Mouse (Mus musculus) MEL-GATA-1-ER (cell line): ENCODE results near the gene Aif1.

Experiments
- DNase-seq: peaks from one replicate; pipeline ENCODE4 v3.0.0-alpha.2; 2012; ENCODE audit warnings: low read depth; ENCODE audit errors: extremely low read depth

The Aif1 gene

GRCm38 (mm10) chr17:35194844-35195630 is 19.2 kb upstream of the Aif1 start:
- DNase-seq, result no peak

- no peak for DNase-seq
Measured at GRCm38 (mm10) chr17:35193881-35194843, 18.3 kb upstream of the Aif1 start, which contains the start of gene Ltb. TSS of gene Ltb (plus strand) at chr17:35194439.

- no peak for DNase-seq
Measured at GRCm38 (mm10) chr17:35192924-35193323, 17.1 kb upstream of the Aif1 start.

- no peak for DNase-seq
Measured at GRCm38 (mm10) chr17:35191723-35192122, 15.9 kb upstream of the Aif1 start.

- no peak for DNase-seq
Measured at GRCm38 (mm10) chr17:35190096-35190495, 14.2 kb upstream of the Aif1 start.

GRCm38 (mm10) chr17:35189186-35189585 is 13.3 kb upstream of the Aif1 start:
- peak; percentile 61 for DNase-seq

GRCm38 (mm10) chr17:35187959-35188610 is 12.2 kb upstream of the Aif1 start, which contains the start of gene Lst1:
TSS of gene Lst1 (minus strand) at chr17:35188439.
- no peak for DNase-seq

GRCm38 (mm10) chr17:35187345-35187744 is 11.5 kb upstream of the Aif1 start:
- DNase-seq, result no peak

- no peak for DNase-seq
Measured at GRCm38 (mm10) chr17:35186681-35187080, 10.8 kb upstream of the Aif1 start.

GRCm38 (mm10) chr17:35185639-35186611 is 10.1 kb upstream of the Aif1 start:
- DNase-seq, result no peak

GRCm38 (mm10) chr17:35180093-35180492 is 4.2 kb upstream of the Aif1 start:
- no peak for DNase-seq

- no peak for DNase-seq
Measured at GRCm38 (mm10) chr17:35178528-35178927, 2.7 kb upstream of the Aif1 start.

- DNase-seq, result no peak
Measured at GRCm38 (mm10) chr17:35175382-35175781, 486 bp downstream of the Aif1 start.

- DNase-seq, result no peak
Measured at GRCm38 (mm10) chr17:35174201-35174977, 1.5 kb downstream of the Aif1 start.

GRCm38 (mm10) chr17:35173329-35173728 is 2.5 kb downstream of the Aif1 start:
- no peak for DNase-seq

GRCm38 (mm10) chr17:35172445-35173234 is 3.2 kb downstream of the Aif1 start:
- DNase-seq, result no peak

- peak; percentile 42 for DNase-seq
Measured at GRCm38 (mm10) chr17:35168541-35169207, 7.2 kb downstream of the Aif1 start.

GRCm38 (mm10) chr17:35167794-35168193 is 8.1 kb downstream of the Aif1 start:
- no peak for DNase-seq
